Mouse (Mus musculus): Measurements from ENCODE around the gene Ceacam19.

- TF ChIP-seq CTCF (IDR thresholded peaks at IDR 0.05) = no peak
- TF ChIP-seq EP300 (IDR thresholded peaks at IDR 0.05) = no peak
Observed at GRCm38 (mm10) chr7:19841686-19842413, 45.9 kb downstream of the Ceacam19 start.
